Mouse (Mus musculus): ENCODE data around the gene Olfr91.
A peak's percentile ranks its signal among the peaks of the same experiment; 100 is the strongest.
"Not testable (repeated sequence)": the region's sequence is repeated elsewhere in the genome, so short reads cannot be mapped to it uniquely, and the experiment has no call there.

Olfr91 gene

GRCm38 (mm10) chr17:37098178-37098577 is at the start of gene Olfr91:
TSS of gene Olfr91 (minus strand) at chr17:37098278.
- DNase-seq (ENCODE audit: low read depth, low spot score) = no peak

GRCm38 (mm10) chr17:37131366-37131765 is 33.3 kb upstream of the Olfr91 start:
- DNase-seq (ENCODE audit: low read depth, low spot score) = not testable (repeated sequence)

DNA sequence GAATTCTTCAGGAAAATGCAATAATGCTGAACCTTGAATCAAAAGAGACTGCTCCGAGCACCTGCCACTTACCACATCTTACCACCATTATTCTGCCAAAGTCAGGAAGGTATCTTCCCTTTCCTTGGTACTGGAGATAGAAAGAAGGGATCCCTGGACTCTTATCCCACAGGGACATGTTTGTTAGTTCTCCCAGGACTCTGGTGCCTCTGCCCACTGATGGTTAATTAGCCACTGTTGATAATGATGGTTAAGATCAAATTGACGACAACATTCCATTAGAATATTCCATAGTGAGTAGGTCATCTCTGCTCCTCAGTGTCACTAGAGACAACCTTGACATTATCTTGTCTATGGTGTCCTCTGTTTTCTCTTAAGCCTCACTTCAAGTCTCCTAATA is 21.9 kb upstream of the Olfr91 start, which contains the start of gene Olfr92:
Gene Olfr92 (minus strand): TSS at position 101 of the 400 bp plus-strand sequence.
- no peak for DNase-seq (ENCODE audit: low read depth, low spot score)

- DNase-seq (ENCODE audit: low read depth, low spot score) = no peak
These were observed 4.8 kb downstream of the Olfr91 start for GRCm38 (mm10) chr17:37093289-37093688.

DNA sequence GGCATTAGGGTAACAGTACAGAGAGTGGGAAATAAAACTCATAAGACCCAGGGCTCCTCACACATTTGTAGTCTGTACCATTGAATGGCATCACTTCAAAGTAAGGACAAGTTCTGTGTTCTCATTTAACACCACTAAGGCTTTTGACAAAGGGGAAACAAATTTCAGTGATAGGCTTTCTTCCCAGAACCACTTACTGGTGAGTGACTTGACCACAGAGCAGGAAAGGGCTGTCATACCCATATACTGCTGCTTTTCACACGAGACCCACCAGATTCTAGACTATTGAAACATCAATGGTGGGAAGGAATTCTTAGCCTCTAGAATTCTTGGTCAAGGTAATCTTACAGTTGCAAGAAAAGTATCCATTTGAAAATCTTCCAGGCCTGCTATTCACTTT is 5.9 kb downstream of the Olfr91 start:
- no peak for DNase-seq (ENCODE audit: low read depth, low spot score)

DNA sequence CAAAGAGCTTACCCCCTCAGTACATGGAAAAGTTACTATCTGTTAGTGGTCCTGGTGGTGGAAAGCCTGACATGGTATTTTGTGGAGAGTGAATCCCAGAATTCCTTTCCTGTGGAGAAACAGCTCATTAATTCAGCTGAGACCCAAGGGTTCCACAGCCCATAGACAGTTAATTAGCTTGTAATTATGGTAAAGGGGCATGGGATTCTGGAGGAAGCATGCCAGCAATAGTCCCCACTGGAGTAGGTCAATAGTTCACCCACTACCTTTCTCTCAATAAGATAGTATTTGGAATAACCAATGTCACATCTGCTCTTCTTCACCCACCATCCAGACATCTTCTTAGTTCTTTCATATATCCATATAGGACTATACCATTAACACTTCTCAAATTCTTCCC is 9.7 kb downstream of the Olfr91 start, which contains the start of gene Olfr90:
Gene Olfr90 (minus strand): TSS at position 101 of the 400 bp plus-strand sequence.
- no peak for DNase-seq (ENCODE audit: low read depth, low spot score)

- no peak for DNase-seq (ENCODE audit: low read depth, low spot score)
These were observed 12.5 kb downstream of the Olfr91 start for GRCm38 (mm10) chr17:37085545-37085944.

DNA sequence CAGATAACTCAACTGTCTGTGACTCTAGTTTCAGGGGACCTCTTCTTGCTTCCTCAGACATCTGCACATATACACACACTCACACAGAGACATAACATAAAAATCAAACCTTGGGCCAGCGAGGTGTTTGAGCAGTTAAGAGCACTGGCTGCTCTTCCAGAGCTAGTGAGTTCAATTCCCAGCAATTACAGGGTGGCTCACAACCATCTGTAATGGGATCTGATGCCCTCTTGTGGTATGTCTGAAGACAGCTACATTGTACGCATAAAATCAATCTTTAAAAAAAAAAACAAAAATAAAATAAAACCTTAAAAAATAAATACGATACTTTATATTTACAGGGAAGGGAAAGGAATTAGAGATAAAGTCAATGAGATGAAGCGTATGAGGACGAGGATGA is 13.4 kb downstream of the Olfr91 start:
- DNase-seq (ENCODE audit: low read depth, low spot score) = no peak

DNA sequence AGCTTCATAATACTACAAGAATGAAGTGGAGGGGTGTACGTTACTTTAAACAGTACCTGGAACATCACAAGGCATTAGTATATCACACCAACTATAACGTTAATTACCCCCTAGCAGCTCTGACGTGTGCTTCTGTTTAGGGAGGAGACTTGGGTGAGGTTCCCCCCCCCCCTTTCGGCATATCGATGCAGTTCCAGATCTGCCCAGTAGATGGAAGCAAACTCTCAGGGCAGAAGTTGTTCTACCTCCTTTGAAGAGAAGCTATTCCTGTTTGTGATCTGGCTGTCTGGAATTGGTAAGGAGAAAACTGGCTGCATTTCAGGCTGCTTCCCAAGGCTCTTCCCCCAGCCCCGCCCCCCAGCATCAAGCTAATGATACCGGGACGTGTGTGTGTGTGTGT is 14.8 kb downstream of the Olfr91 start:
- DNase-seq (ENCODE audit: low read depth, low spot score) = peak; percentile 79

DNA sequence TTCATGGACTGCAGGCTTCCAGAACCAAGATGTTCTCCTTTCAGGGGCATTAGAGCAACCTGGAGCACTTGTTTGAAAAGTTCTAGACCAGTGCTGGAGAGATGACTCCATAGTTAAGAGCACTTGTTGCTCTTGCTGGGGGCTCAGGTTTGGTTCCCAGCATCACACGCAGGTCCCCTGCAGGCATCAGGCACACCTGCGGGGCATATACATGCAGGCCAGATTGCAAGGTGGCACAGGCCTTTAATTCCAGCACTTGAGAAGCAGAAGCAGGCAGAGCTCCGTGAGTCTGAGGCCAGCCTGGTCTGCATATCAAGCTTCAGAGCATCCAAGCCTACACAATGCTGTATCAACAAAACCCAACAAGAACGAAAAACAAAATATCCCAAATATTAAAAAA is 16.4 kb downstream of the Olfr91 start:
- no peak for DNase-seq (ENCODE audit: low read depth, low spot score)

DNA sequence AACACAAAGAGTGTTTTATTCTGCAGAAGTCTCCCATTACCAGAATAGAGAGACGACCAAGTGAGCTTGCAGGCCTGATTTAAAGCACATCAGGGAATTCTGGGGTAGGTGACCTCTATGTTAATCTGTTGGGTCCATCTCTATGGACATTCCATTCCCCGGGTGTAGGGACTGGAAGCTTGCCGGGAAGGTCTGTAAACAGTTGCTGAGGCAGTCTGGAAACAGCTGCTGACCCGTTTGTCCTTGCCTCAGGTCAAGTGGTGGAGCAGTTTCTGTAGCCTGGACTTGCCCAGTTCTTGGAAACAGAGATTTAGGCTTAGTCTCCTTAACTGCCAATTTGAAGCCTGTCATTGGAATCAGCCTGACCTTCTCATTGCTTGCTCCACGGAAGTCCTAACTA is 18.0 kb downstream of the Olfr91 start:
- no peak for DNase-seq (ENCODE audit: low read depth, low spot score)

- no peak for DNase-seq (ENCODE audit: low read depth, low spot score)
These were observed 19.1 kb downstream of the Olfr91 start for GRCm38 (mm10) chr17:37078990-37079389.

DNA sequence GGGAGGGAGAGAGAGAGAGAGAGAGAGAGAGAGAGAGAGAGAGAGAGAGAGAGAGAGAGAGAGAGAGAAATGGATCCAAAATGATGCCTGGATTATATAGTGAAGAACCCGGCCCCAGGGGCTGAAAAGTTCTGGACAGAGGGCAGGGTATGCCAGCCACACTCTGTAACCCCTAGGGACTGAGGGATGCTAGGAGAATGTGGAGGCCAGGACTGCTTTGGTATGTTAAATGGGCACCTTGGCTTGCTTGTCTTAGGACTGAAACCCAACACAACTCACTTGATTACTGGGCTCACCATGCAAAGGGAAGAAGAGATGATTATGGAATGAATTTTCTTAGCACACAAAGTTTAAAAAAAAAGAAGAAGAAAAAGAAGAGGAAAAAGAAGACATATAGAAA is 19.9 kb downstream of the Olfr91 start:
- DNase-seq (ENCODE audit: low read depth, low spot score) = no peak

DNA sequence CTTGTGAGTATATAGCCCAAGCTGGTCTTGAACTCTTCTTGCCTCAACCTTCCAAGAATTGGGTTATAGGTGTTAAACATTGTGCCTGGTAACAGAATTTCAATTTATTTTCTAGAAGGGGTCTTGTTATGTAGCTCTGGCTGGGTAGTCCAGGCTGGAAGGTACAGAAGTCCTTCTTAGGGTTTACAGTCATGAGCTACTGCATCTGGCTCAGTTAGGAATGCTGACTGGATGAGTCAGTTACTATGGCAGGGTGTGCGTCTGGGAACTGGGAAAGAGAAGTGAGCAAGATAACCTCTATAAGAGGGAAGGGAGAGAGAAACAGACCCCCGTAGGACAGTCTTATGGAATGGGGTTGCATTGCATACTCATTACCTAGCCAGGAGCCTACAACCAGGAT is 22.3 kb downstream of the Olfr91 start:
- DNase-seq (ENCODE audit: low read depth, low spot score) = no peak

DNA sequence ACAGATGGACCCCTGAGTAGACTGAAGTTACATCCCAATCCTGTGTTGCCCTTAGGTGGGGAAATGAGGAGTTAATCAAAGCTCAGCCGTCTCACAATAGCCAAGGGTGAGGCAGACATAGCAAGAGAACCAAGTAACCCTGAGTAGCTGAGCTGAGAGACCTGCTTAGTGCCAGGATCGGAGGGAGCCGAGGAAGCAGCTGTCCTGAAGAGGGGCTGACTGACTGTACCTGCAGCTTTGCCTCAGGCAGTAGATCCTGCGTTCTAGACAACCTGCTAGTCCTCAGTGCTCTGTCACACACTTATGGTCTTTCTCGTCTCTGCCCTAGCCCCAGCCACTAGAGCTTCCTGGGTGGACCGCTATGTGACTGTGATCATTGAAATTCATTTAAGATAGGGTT is 22.9 kb downstream of the Olfr91 start:
- DNase-seq (ENCODE audit: low read depth, low spot score) = no peak

DNA sequence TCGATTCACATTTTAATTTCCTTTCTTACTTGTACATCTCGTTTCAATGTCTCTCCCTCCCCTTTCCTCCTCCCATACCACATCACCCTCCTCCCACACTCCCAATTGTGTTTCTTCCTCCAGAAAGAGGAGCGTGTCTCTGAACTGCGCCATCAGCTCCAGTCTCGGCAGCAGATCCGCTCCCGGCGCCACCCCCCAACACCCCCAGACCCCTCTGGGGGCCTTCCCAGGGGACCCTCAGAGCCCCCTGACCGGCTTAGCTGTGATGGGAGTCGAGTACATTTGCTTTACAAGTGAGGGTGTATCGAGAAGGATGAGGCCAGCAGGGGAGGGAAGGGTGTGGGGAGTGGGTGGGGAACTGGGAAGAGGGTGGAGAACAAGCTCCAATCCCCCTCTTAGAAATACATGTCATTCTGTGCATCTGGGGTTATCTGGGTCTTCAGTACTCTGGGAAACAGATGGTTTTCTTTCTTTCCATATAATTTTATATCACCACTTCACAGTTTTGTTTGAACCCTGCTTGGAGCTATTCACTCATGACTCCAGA is 25.3 kb downstream of the Olfr91 start:
- DNase-seq (ENCODE audit: low read depth, low spot score) = no peak

DNA sequence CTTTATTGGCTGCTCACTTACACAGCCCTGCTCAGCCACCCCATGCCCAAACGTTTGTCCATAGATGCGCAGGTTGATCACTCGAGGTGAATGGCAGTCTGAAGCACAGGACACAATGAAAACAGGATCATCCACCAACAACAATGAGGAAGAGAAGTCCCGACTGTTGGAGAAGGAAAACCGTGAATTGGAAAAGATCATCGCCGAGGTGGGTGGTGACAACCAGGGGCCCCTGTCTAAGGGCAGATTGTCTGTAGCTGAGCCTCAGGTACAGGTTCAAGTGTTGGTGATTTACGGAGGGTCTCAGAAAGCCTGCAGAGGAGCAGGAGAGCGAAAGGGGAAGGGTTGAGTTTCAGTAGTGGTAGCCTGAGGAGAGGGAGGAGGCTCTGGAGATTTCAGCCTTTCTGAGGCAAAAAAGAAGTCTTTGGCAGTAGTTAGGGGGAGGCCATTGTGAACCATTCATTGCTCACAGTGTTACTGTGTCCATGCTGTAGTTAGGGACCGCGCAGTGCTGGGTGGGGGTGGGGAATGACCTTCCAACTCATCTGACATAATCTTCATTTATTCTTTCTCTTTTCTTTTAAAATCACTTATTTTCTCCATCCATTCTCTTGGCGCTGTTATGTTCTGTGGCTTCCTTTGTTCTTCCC is 25.9 kb downstream of the Olfr91 start:
- no peak for DNase-seq (ENCODE audit: low read depth, low spot score)

DNA sequence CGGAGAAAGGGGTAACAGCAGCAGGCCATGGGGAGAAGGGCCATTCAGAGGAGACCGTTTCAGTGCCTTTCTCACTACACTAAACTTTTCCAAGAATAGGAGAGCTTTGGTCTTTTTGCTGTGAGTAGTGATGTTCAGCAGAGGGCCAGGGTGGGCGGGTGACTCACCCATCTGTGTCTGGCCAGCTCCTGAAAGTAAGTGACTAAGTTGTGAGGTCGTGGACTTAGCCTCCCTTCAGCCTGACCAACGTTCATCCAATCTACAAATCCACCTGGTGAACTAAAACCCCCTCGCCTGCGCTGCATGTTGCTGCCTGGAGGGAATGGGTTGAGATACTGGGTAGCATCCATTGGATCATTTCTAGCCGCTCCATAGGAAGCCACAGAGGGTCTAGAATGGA is 28.0 kb downstream of the Olfr91 start:
- no peak for DNase-seq (ENCODE audit: low read depth, low spot score)

DNA sequence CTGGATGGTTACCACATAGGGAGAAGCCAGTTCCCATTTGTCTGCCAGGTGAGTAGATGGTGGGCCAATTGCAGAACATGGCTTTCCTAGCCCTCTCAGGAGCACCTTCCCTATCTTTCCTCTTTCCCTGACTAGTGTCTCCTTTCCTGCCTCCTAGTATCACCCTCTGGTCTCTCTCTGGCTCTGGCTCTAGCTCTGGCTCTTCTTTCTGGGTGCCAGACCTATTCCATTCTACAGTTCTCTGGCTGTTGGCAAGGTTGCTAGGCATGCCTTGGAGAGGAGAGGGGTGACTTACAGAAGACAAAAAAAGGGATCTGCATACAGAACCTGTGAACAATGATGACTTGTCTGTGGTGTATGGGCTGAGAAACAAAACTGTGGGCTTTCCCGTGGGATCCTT is 30.2 kb downstream of the Olfr91 start:
- no peak for DNase-seq (ENCODE audit: low read depth, low spot score)

DNA sequence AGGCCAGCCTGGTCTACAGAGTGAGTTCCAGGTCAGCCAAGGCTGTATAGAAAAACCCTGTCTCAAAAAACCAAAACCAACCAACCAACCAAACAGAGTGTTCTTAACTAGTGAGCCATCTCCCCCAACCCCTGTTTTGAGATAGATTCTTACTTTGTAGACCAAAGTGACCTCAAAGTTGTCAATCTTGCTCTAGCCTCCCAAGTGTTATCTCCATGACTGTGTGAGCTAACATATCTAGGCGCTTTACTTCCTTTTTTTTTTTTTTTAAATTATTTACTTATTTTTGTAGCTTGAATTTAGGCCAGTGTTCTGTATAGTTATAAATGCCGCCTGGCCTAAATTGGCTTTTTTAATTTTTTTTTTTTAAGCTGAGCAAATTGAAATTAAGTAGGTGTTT is 32.1 kb downstream of the Olfr91 start:
- DNase-seq (ENCODE audit: low read depth, low spot score) = no peak

DNA sequence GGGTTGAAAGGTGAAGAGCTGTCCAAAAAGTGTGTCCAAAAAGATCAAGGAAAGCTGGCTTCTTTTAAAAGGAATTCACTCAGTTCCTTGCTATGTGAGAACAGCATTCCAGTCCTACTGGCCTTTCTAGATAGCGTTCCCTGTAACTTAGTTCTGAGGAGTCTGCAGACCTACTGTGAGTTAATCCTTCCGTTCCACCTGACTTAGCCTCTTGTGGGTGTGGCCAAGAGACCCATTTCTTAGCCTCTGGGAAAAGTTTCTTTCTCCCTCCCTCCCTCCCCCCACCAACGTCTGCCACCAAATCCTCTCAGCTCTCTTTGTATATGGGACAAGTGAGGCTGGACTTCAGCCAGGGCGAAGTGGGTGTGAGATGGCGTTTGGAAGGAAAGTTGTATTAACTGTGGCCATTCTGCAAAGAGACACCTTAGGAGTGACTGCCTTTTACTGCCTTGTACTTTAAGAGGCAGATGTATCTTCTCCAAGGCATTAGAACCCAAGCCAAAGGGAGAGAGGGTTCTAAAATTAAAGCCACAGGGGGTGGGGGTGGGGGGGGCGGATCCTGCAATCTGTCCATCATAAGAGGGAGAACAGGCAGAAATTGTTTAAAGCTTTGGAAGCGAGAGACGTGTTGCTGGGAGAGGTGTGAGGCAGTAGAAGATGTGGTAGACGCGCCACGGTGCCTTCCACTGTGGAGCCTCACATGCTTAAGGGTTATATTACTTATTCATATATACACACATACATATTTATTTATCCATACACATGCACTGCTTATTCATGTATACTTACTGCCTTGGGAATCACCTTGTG is 34.2 kb downstream of the Olfr91 start:
- DNase-seq (ENCODE audit: low read depth, low spot score) = no peak

DNA sequence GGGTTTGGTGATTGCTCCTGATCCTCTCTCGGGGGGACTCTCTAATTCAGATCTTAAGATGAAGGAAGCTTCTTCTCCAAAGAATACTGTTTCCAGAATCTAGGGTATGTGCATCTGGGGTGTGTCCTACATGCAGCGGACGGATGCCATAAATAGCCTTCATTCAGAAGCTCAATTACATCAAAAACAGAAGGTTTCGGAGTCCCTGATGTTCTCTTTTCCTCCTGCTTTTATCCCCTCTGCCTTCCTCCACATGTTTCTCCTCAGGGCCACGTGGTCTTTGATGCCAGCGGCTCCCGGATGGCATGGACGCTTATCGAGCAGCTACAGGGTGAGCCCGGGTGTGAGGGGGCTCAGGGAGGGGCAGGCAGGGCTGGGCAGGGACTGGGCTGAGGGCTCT is 35.0 kb downstream of the Olfr91 start:
- DNase-seq (ENCODE audit: low read depth, low spot score) = no peak

- no peak for DNase-seq (ENCODE audit: low read depth, low spot score)
These were observed 35.9 kb downstream of the Olfr91 start for GRCm38 (mm10) chr17:37062101-37062641.

All from CD4-positive helper T cell, adult 2 months (primary cell).